Mouse (Mus musculus) intestine, embryonic 14.5 days (tissue): ENCODE results near the gene Igf2bp1. TPM values are rescaled to one million over a fixed set of nuclear protein-coding genes. Genes with fewer than 3 reads are reported as not detected.

Experiments used
- ATAC-seq: fragments of 200-750 bp; cut with Nextera tagmentation; replicated peaks from 2 replicates; pipeline ENCODE4 v1.8.0; 2017; ENCODE audit warnings: low read depth, moderate number of reproducible peaks, moderate TSS enrichment, moderate library complexity; ENCODE audit not compliant: low FRiP score, low TSS enrichment
- DNase-seq: peaks from one replicate; pipeline ENCODE4 v3.0.0-alpha.2; 2018; ENCODE audit warnings: low spot score
- H3K27ac ChIP-seq: fragments of 300-500 bp; sonication (generic); 2 replicates; pipeline ENCODE4 v1.5.1; 2014; ENCODE audit warnings: low read depth, mild to moderate bottlenecking, control low read depth
- H3K27me3 ChIP-seq: fragments of 300-500 bp; sonication (generic); replicated peaks from 2 replicates; pipeline ENCODE4 v1.6.1; 2014; ENCODE audit warnings: low read length, control low read depth; ENCODE audit not compliant: control insufficient read depth, insufficient read depth
- H3K36me3 ChIP-seq: fragments of 300-500 bp; sonication (generic); 2 replicates; pipeline ENCODE4 v1.6.1; 2014; ENCODE audit warnings: low read length, control low read depth; ENCODE audit not compliant: control insufficient read depth, insufficient read depth
- H3K4me1 ChIP-seq: fragments of 300-500 bp; sonication (generic); replicated peaks from 2 replicates; pipeline ENCODE4 v1.6.1; 2014; ENCODE audit warnings: low read length, control low read depth, mixed read lengths; ENCODE audit not compliant: control insufficient read depth, insufficient read depth
- H3K4me2 ChIP-seq: fragments of 300-500 bp; sonication (generic); 2 replicates; pipeline ENCODE4 v1.6.1; 2014; ENCODE audit warnings: low read length
- H3K4me3 ChIP-seq: fragments of 300-500 bp; sonication (generic); 2 replicates; pipeline ENCODE4 v1.5.1; 2014; ENCODE audit warnings: low read depth, low read length, control low read depth, mixed read lengths
- H3K9ac ChIP-seq: fragments of 300-500 bp; sonication (generic); 2 replicates; pipeline ENCODE4 v1.6.1; 2014; ENCODE audit warnings: mild to moderate bottlenecking, low read length
- H3K9me3 ChIP-seq: fragments of 300-500 bp; sonication (generic); 2 replicates; pipeline ENCODE4 v1.6.1; 2016; ENCODE audit warnings: low read length, control low read depth; ENCODE audit not compliant: control insufficient read depth
- WGBS: fragments of 180-500 bp; shearing (Covaris S2); extraction: QIAGEN DNeasy Blood & Tissue Kit; methylation state at CpG from one replicate; pipeline ENCODE4 v1.1.7; 2014; 5-methylcytosine and 5-hydroxymethylcytosine counted together
- microRNA-seq: library from miRNA; unstranded; fragments of <30 nt; microRNA quantifications from one replicate; pipeline ENCODE4, GENCODE M21; 2016
- polyA plus RNA-seq: library from polyadenylated mRNA; unstranded; fragments of >200 nt; fragmentation: Nextera tagmentation; extraction: Ambion mirVana; gene quantifications from 2 replicates; pipeline ENCODE4 v1.2.1, GENCODE M21; 2014

The Igf2bp1 gene
- polyA plus RNA-seq, 1 experiment from 2014 or later, result 35.7 TPM

- no peaks in the 10 kb centered on the region for H3K36me3 ChIP-seq
- H3K4me3 ChIP-seq, result no peak overlapping the region
- peaks cover 48% of the 10 kb centered on the region for H3K27me3 ChIP-seq
- H3K4me1 ChIP-seq, result peaks cover 5% of the 10 kb centered on the region; the same call in 1 of the 2 replicates
- no peak for DNase-seq
- 20% methylated on average over 7 of the region's 7 CpGs for WGBS
- no peaks in the 10 kb centered on the region for H3K9me3 ChIP-seq
- H3K9ac ChIP-seq, result no peak overlapping the region
- ATAC-seq, result peak; percentile 63; the same call in 1 of the 2 replicates
- 0 out of 2 replicates have a peak overlapping the region, but pooled peaks have one; percentile 51 for H3K27ac ChIP-seq
- H3K4me2 ChIP-seq, result peak overlapping the region; percentile 36; the same call in 1 of the 2 replicates
Observed at GRCm38 (mm10) chr11:95911579-95911978, 94.2 kb downstream of the Igf2bp1 start.

DNA sequence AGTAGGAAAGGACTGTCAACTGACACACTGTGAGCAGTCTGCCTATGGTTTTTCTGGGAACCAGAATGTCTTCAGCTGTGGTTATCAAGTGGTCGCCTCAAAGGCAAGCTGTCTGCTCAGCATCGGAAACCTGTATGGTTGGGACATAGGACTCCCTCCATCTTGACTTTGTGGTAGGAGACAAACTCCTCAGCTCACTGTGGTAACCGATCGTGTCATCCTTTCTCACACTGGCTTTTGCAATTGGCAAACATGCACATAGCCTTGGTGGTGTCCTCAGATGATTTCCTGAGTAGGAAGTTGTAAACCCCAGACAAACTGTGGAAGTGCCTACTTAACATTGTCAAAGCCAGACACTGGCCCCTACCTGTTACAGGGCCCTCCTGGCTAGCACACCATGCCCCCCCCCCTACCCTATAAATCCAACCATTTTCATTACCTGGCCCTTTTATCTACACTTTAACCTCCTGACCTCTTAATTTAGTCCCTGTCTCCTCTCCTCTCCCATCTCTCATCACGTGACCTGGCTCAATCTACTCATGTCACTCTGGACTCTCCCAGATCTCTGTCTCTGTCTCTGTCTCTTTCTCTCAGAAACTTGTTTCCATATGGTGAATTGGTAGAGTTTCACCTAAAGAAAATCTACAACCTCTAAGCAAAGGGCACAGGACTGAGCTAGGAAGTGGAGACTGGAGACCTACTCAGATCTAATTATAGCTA, 97.8 kb downstream of the Igf2bp1 start:
- Histone ChIP-seq H3K27me3 (peaks cover 17% of the 10 kb centered on the region), H3K4me3 (no peak overlapping the region), H3K9me3 (no peaks in the 10 kb centered on the region), H3K36me3 (no peaks in the 10 kb centered on the region), H3K4me1 (no peaks in the 10 kb centered on the region), H3K27ac (no peak overlapping the region), H3K4me2 (no peak overlapping the region), H3K9ac (no peak overlapping the region)
- no peak for DNase-seq
- no peak for ATAC-seq
- 87% methylated on average over 5 of the region's 5 CpGs for WGBS

Small RNA genes within 50 kb of the gene (microRNA-seq; reads per million reads assigned to microRNA genes)
- 0.68 reads per million for gene Mir3063

Other genes with a start within 250 kb of the Igf2bp1 start
- gene Phospho1, start 181.4 kb downstream of the Igf2bp1 start, polyA plus RNA-seq, result 0.39 TPM in 1 of 2 replicates, not detected in the other
- 17.2 and 19.1 TPM in 2 replicates for gene Gngt2, start 168.7 kb downstream of the Igf2bp1 start, polyA plus RNA-seq
- 4.8 TPM in 2 replicates for gene Abi3, start 163.5 kb downstream of the Igf2bp1 start, polyA plus RNA-seq
- 26.6 and 30.9 TPM in 2 replicates for gene B4galnt2, start 91.0 kb downstream of the Igf2bp1 start, polyA plus RNA-seq
- 2.2 TPM in 1 of 2 replicates, not detected in the other for gene Gip, start 18.6 kb upstream of the Igf2bp1 start, polyA plus RNA-seq
- 37.1 and 39.3 TPM in 2 replicates for gene Snf8, start 28.9 kb upstream of the Igf2bp1 start, polyA plus RNA-seq
- 33.5 and 33.9 TPM in 2 replicates for gene Ube2z, start 59.4 kb upstream of the Igf2bp1 start, polyA plus RNA-seq
- 943 and 1,086 TPM in 2 replicates for gene Atp5g1, start 69.7 kb upstream of the Igf2bp1 start, polyA plus RNA-seq
- gene Calcoco2, start 106.0 kb upstream of the Igf2bp1 start, polyA plus RNA-seq, result 0.11 TPM in 1 of 2 replicates, not detected in the other
- 0.15 and 0.22 TPM in 2 replicates for gene Ttll6, start 127.8 kb upstream of the Igf2bp1 start, polyA plus RNA-seq
- gene Hoxb13, start 188.4 kb upstream of the Igf2bp1 start, polyA plus RNA-seq, result not detected in 2 replicates